Mouse (Mus musculus): ENCODE measurements around the gene Krtap4-9. TPM values are rescaled to one million over a fixed set of nuclear protein-coding genes. Genes with fewer than 3 reads are reported as not detected.
"Not testable (repeated sequence)": the region's sequence is repeated elsewhere in the genome, so short reads cannot be mapped to it uniquely, and the experiment has no call there.

Krtap4-9 gene
- polyA plus RNA-seq, 1 experiment, result not detected

GRCm38 (mm10) chr11:99780604-99781003 is 4.4 kb upstream of the Krtap4-9 start, which contains the start of gene Krtap4-8:
TSS of gene Krtap4-8 (minus strand) at chr11:99780704.
- no peaks in the 10 kb centered on the region for H3K79me3 ChIP-seq (ENCODE audit: low read depth)
- H3K79me2 ChIP-seq (ENCODE audit: control insufficient read depth, insufficient read depth), result no peaks in the 10 kb centered on the region
- no peak for TF ChIP-seq MAX (IDR thresholded peaks at IDR 0.05)
- no peaks in the 10 kb centered on the region for H3K36me3 ChIP-seq (ENCODE audit: control insufficient read depth, insufficient read depth)
- H3K27me3 ChIP-seq (ENCODE audit: control insufficient read depth, insufficient read depth, insufficient read length), result no peaks in the 10 kb centered on the region
- no peak within 1 kb of the TSS for H3K4me3 ChIP-seq (ENCODE audit: insufficient read depth, poor library complexity, severe bottlenecking)
- no peak within 1 kb of the TSS for H3ac ChIP-seq (ENCODE audit: control insufficient read depth, insufficient read length, low read depth)

GRCm38 (mm10) chr11:99793367-99793766 is 8.4 kb downstream of the Krtap4-9 start, which contains the start of gene Gm11596:
TSS of gene Gm11596 (minus strand) at chr11:99793467.
- Histone ChIP-seq H3K79me3 (ENCODE audit: low read depth) (no peaks in the 10 kb centered on the region), H3K36me3 (ENCODE audit: control insufficient read depth, insufficient read depth) (no peaks in the 10 kb centered on the region), H3ac (ENCODE audit: control insufficient read depth, insufficient read length, low read depth) (no peak within 1 kb of the TSS), H3K27me3 (ENCODE audit: control insufficient read depth, insufficient read depth, insufficient read length) (peaks cover 12% of the 10 kb centered on the region), H3K4me3 (ENCODE audit: insufficient read depth, poor library complexity, severe bottlenecking) (no peak within 1 kb of the TSS), H3K79me2 (ENCODE audit: control insufficient read depth, insufficient read depth) (no peaks in the 10 kb centered on the region)
- TF ChIP-seq MAX (IDR thresholded peaks at IDR 0.05) (no peak), MYOD1 (IDR thresholded peaks at IDR 0.05; ENCODE audit: control insufficient read depth, insufficient read length, low read depth) (no peak), USF1 (IDR thresholded peaks at IDR 0.05; ENCODE audit: low read depth) (no peak), FOSL1 (IDR thresholded peaks at IDR 0.05; ENCODE audit: insufficient read depth, low read length, poor library complexity, severe bottlenecking) (no peak), MYOG (IDR thresholded peaks at IDR 0.05; ENCODE audit: control insufficient read depth, extremely low read depth, insufficient read length) (no peak), CTCF (IDR thresholded peaks at IDR 0.05; ENCODE audit: control insufficient read depth, insufficient read depth, insufficient read length) (no peak), CEBPB (IDR thresholded peaks at IDR 0.05; ENCODE audit: low read depth) (no peak)

- not testable (repeated sequence) for H3K79me2 ChIP-seq (ENCODE audit: control insufficient read depth, insufficient read depth); H3ac ChIP-seq (ENCODE audit: control insufficient read depth, insufficient read length, low read depth); H3K36me3 ChIP-seq (ENCODE audit: control insufficient read depth, insufficient read depth); H3K27me3 ChIP-seq (ENCODE audit: control insufficient read depth, insufficient read depth, insufficient read length); H3K4me3 ChIP-seq (ENCODE audit: insufficient read depth, poor library complexity, severe bottlenecking); H3K79me3 ChIP-seq (ENCODE audit: low read depth)
These were observed 13.8 kb downstream of the Krtap4-9 start, which contains the start of gene Gm11569 for GRCm38 (mm10) chr11:99798832-99799231. TSS of gene Gm11569 (minus strand) at chr11:99798932.

GRCm38 (mm10) chr11:99804346-99804745 is 19.3 kb downstream of the Krtap4-9 start, which contains the start of gene Gm11554:
TSS of gene Gm11554 (minus strand) at chr11:99804446.
- not testable (repeated sequence) for H3K79me2 ChIP-seq (ENCODE audit: control insufficient read depth, insufficient read depth); H3K36me3 ChIP-seq (ENCODE audit: control insufficient read depth, insufficient read depth); H3ac ChIP-seq (ENCODE audit: control insufficient read depth, insufficient read length, low read depth); H3K79me3 ChIP-seq (ENCODE audit: low read depth); H3K27me3 ChIP-seq (ENCODE audit: control insufficient read depth, insufficient read depth, insufficient read length); H3K4me3 ChIP-seq (ENCODE audit: insufficient read depth, poor library complexity, severe bottlenecking)

GRCm38 (mm10) chr11:99809792-99810191 is 24.8 kb downstream of the Krtap4-9 start, which contains the start of gene Krtap4-13:
TSS of gene Krtap4-13 (minus strand) at chr11:99809892.
- H3ac ChIP-seq (ENCODE audit: control insufficient read depth, insufficient read length, low read depth); H3K4me3 ChIP-seq (ENCODE audit: insufficient read depth, poor library complexity, severe bottlenecking); H3K27me3 ChIP-seq (ENCODE audit: control insufficient read depth, insufficient read depth, insufficient read length); H3K79me3 ChIP-seq (ENCODE audit: low read depth); H3K36me3 ChIP-seq (ENCODE audit: control insufficient read depth, insufficient read depth); H3K79me2 ChIP-seq (ENCODE audit: control insufficient read depth, insufficient read depth): not testable (repeated sequence)

GRCm38 (mm10) chr11:99815566-99815965 is 30.6 kb downstream of the Krtap4-9 start, which contains the start of gene Gm11564:
TSS of gene Gm11564 (minus strand) at chr11:99815666.
- not testable (repeated sequence) for H3K79me2 ChIP-seq (ENCODE audit: control insufficient read depth, insufficient read depth); H3ac ChIP-seq (ENCODE audit: control insufficient read depth, insufficient read length, low read depth)

More at GRCm38 (mm10) chr11:99815566-99815965, 30.6 kb downstream of the Krtap4-9 start, which contains the start of gene Gm11564:
- H3K36me3 ChIP-seq (ENCODE audit: control insufficient read depth, insufficient read depth); H3K4me3 ChIP-seq (ENCODE audit: insufficient read depth, poor library complexity, severe bottlenecking); H3K79me3 ChIP-seq (ENCODE audit: low read depth); H3K27me3 ChIP-seq (ENCODE audit: control insufficient read depth, insufficient read depth, insufficient read length): not testable (repeated sequence)

Other genes with a start within 250 kb of the Krtap4-9 start
- gene Krt40, start 242.0 kb upstream of the Krtap4-9 start, polyA plus RNA-seq (2012; fragmentation: generic; extraction: Trizol), result not detected
- not detected for gene Krtap3-3, start 234.3 kb upstream of the Krtap4-9 start, polyA plus RNA-seq (2012; fragmentation: generic; extraction: Trizol)
- not detected for gene Krtap3-2, start 228.3 kb upstream of the Krtap4-9 start, polyA plus RNA-seq (2012; fragmentation: generic; extraction: Trizol)
- gene Gm11939, start 225.7 kb upstream of the Krtap4-9 start, polyA plus RNA-seq (2012; fragmentation: generic; extraction: Trizol), result not detected
- not detected for gene Krtap3-1, start 218.6 kb upstream of the Krtap4-9 start, polyA plus RNA-seq (2012; fragmentation: generic; extraction: Trizol)
- 0.04 TPM for gene Krtap1-5, start 204.2 kb upstream of the Krtap4-9 start, polyA plus RNA-seq (2012; fragmentation: generic; extraction: Trizol)
- not detected for gene Krtap1-4, start 201.5 kb upstream of the Krtap4-9 start, polyA plus RNA-seq (2012; fragmentation: generic; extraction: Trizol)
- not detected for gene Krtap1-3, start 193.9 kb upstream of the Krtap4-9 start, polyA plus RNA-seq (2012; fragmentation: generic; extraction: Trizol)
- not detected for gene Krtap9-3, start 187.1 kb upstream of the Krtap4-9 start, polyA plus RNA-seq (2012; fragmentation: generic; extraction: Trizol)
- gene Gm11938, start 181.9 kb upstream of the Krtap4-9 start, polyA plus RNA-seq (2012; fragmentation: generic; extraction: Trizol), result not detected
- gene Gm11937, start 175.0 kb upstream of the Krtap4-9 start, polyA plus RNA-seq (2012; fragmentation: generic; extraction: Trizol), result not detected
- not detected for gene Krtap2-4, start 170.4 kb upstream of the Krtap4-9 start, polyA plus RNA-seq (2012; fragmentation: generic; extraction: Trizol)
- gene Gm11562, start 164.8 kb upstream of the Krtap4-9 start, polyA plus RNA-seq (2012; fragmentation: generic; extraction: Trizol), result not detected
- gene Krtap4-1, start 157.0 kb upstream of the Krtap4-9 start, polyA plus RNA-seq (2012; fragmentation: generic; extraction: Trizol), result not detected
- gene Krtap4-2, start 150.1 kb upstream of the Krtap4-9 start, polyA plus RNA-seq (2012; fragmentation: generic; extraction: Trizol), result not detected
- not detected for gene Krtap4-7, start 141.1 kb upstream of the Krtap4-9 start, polyA plus RNA-seq (2012; fragmentation: generic; extraction: Trizol)
- not detected for gene Gm11555, start 135.0 kb upstream of the Krtap4-9 start, polyA plus RNA-seq (2012; fragmentation: generic; extraction: Trizol)
- not detected for gene Gm11563, start 126.2 kb upstream of the Krtap4-9 start, polyA plus RNA-seq (2012; fragmentation: generic; extraction: Trizol)
- not detected for gene Krtap4-6, start 119.2 kb upstream of the Krtap4-9 start, polyA plus RNA-seq (2012; fragmentation: generic; extraction: Trizol)
- gene Gm14190, start 94.5 kb upstream of the Krtap4-9 start, polyA plus RNA-seq (2012; fragmentation: generic; extraction: Trizol), result not detected
- gene Gm14180, start 50.9 kb upstream of the Krtap4-9 start, polyA plus RNA-seq (2012; fragmentation: generic; extraction: Trizol), result not detected
- not detected for gene Gm11595, start 12.3 kb upstream of the Krtap4-9 start, polyA plus RNA-seq (2012; fragmentation: generic; extraction: Trizol)
- gene Krtap4-8, start 4.5 kb upstream of the Krtap4-9 start, polyA plus RNA-seq (2012; fragmentation: generic; extraction: Trizol), result not detected
- gene Gm11596, start 8.3 kb downstream of the Krtap4-9 start, polyA plus RNA-seq (2012; fragmentation: generic; extraction: Trizol), result not detected
- not detected for gene Gm11569, start 13.7 kb downstream of the Krtap4-9 start, polyA plus RNA-seq (2012; fragmentation: generic; extraction: Trizol)
- not detected for gene Gm11554, start 19.2 kb downstream of the Krtap4-9 start, polyA plus RNA-seq (2012; fragmentation: generic; extraction: Trizol)
- not detected for gene Krtap4-13, start 24.7 kb downstream of the Krtap4-9 start, polyA plus RNA-seq (2012; fragmentation: generic; extraction: Trizol)
- gene Gm11564, start 30.5 kb downstream of the Krtap4-9 start, polyA plus RNA-seq (2012; fragmentation: generic; extraction: Trizol), result not detected
- not detected for gene 2300003K06Rik, start 52.9 kb downstream of the Krtap4-9 start, polyA plus RNA-seq (2012; fragmentation: generic; extraction: Trizol)
- gene Krtap4-16, start 66.4 kb downstream of the Krtap4-9 start, polyA plus RNA-seq (2012; fragmentation: generic; extraction: Trizol), result not detected
- not detected for gene Gm11568, start 72.7 kb downstream of the Krtap4-9 start, polyA plus RNA-seq (2012; fragmentation: generic; extraction: Trizol)
- gene Gm11559, start 79.3 kb downstream of the Krtap4-9 start, polyA plus RNA-seq (2012; fragmentation: generic; extraction: Trizol), result not detected
- gene Krtap9-1, start 88.2 kb downstream of the Krtap4-9 start, polyA plus RNA-seq (2012; fragmentation: generic; extraction: Trizol), result not detected
- not detected for gene Gm11567, start 94.0 kb downstream of the Krtap4-9 start, polyA plus RNA-seq (2012; fragmentation: generic; extraction: Trizol)
- gene Krtap31-1, start 122.7 kb downstream of the Krtap4-9 start, polyA plus RNA-seq (2012; fragmentation: generic; extraction: Trizol), result not detected
- not detected for gene Gm11565, start 129.6 kb downstream of the Krtap4-9 start, polyA plus RNA-seq (2012; fragmentation: generic; extraction: Trizol)
- not detected for gene Krtap31-2, start 151.1 kb downstream of the Krtap4-9 start, polyA plus RNA-seq (2012; fragmentation: generic; extraction: Trizol)
- gene Krtap9-5, start 163.3 kb downstream of the Krtap4-9 start, polyA plus RNA-seq (2012; fragmentation: generic; extraction: Trizol), result not detected
- not detected for gene Krtap29-1, start 193.9 kb downstream of the Krtap4-9 start, polyA plus RNA-seq (2012; fragmentation: generic; extraction: Trizol)
- not detected for gene Krtap16-1, start 201.4 kb downstream of the Krtap4-9 start, polyA plus RNA-seq (2012; fragmentation: generic; extraction: Trizol)
- not detected for gene Krtap17-1, start 208.8 kb downstream of the Krtap4-9 start, polyA plus RNA-seq (2012; fragmentation: generic; extraction: Trizol)
- gene Krt33a, start 231.0 kb downstream of the Krtap4-9 start, polyA plus RNA-seq (2012; fragmentation: generic; extraction: Trizol), result 0.02 TPM
- gene Krt33b, start 244.7 kb downstream of the Krtap4-9 start, polyA plus RNA-seq (2012; fragmentation: generic; extraction: Trizol), result not detected

Data from C2C12 (cell line).